Mouse (Mus musculus) liver, postnatal 0 days (tissue): Measurements from ENCODE around the gene Igfbp5. TPM values are rescaled to one million over a fixed set of nuclear protein-coding genes. Genes with fewer than 3 reads are reported as not detected.

Experiments used
- ATAC-seq: fragments of 200-750 bp; cut with Nextera tagmentation; 2 replicates; pipeline ENCODE4 v1.8.0; 2017; ENCODE audit warnings: mild to moderate bottlenecking, moderate library complexity
- DNase-seq: peaks from one replicate; pipeline ENCODE4 v3.0.0-alpha.2; 2016
- H3K27ac ChIP-seq: fragments of 300-500 bp; sonication (generic); 2 replicates; pipeline ENCODE4 v1.5.1; 2014; ENCODE audit warnings: antibody characterized with exemption, moderate library complexity, mild to moderate bottlenecking, low read depth
- H3K27me3 ChIP-seq: fragments of 300-500 bp; sonication (generic); 2 replicates; pipeline ENCODE4 v1.6.1; 2014; ENCODE audit warnings: low read length, control low read depth, mixed read lengths; ENCODE audit not compliant: insufficient read depth
- H3K36me3 ChIP-seq: fragments of 300-500 bp; sonication (generic); replicated peaks from 2 replicates; pipeline ENCODE4 v1.6.1; 2014; ENCODE audit warnings: mild to moderate bottlenecking, control low read depth, low read length, moderate library complexity, mixed read lengths; ENCODE audit not compliant: insufficient read depth
- H3K4me1 ChIP-seq: fragments of 300-500 bp; sonication (generic); 2 replicates; pipeline ENCODE4 v1.6.1; 2014; ENCODE audit warnings: antibody characterized with exemption, mild to moderate bottlenecking, control low read depth; ENCODE audit not compliant: insufficient read depth
- H3K4me2 ChIP-seq: fragments of 300-500 bp; sonication (generic); 2 replicates; pipeline ENCODE4 v1.6.1; 2014; ENCODE audit warnings: low read depth, mild to moderate bottlenecking, low read length, moderate library complexity, mixed read lengths
- H3K4me3 ChIP-seq: fragments of 300-500 bp; sonication (generic); 2 replicates; pipeline ENCODE4 v1.5.1; 2014; ENCODE audit warnings: low read depth, low read length
- H3K9ac ChIP-seq: fragments of 300-500 bp; sonication (generic); replicated peaks from 2 replicates; pipeline ENCODE4 v1.6.1; 2014; ENCODE audit warnings: mild to moderate bottlenecking, moderate library complexity
- H3K9me3 ChIP-seq: fragments of 300-500 bp; sonication (generic); 2 replicates; pipeline ENCODE4 v1.6.1; 2016; ENCODE audit warnings: mild to moderate bottlenecking, control low read depth, low read length, mixed read lengths
- CTCF ChIP-seq: sonication (generic); IDR thresholded peaks from 2 replicates; pipeline ENCODE4 v1.5.1; 2016; ENCODE audit warnings: antibody characterized with exemption, low read depth
- EP300 ChIP-seq: IDR thresholded peaks from 2 replicates; pipeline ENCODE4 v1.6.1; 2016; ENCODE audit warnings: antibody characterized with exemption, low read depth, mild to moderate bottlenecking
- WGBS: fragments of 180-500 bp; shearing (Covaris S2); extraction: QIAGEN DNeasy Blood & Tissue Kit; methylation state at CpG from one replicate; pipeline ENCODE4 v1.1.7; 2014; ENCODE audit not compliant: insufficient replicate concordance; 5-methylcytosine and 5-hydroxymethylcytosine counted together
- polyA plus RNA-seq: library from polyadenylated mRNA; unstranded; fragments of >200 nt; fragmentation: Nextera tagmentation; extraction: Ambion mirVana; gene quantifications from 2 replicates; pipeline ENCODE4 v1.2.1, GENCODE M21; 2015

Gene Igfbp5
- polyA plus RNA-seq, 1 experiment from 2014 or later, result 2.4 TPM

GRCm38 (mm10) chr1:72858286-72858685, 16.4 kb downstream of the Igfbp5 start:
- ATAC-seq (no peak), DNase-seq (no peak)
- WGBS, result 79% methylated on average over 9 of the region's 9 CpGs
- Histone ChIP-seq H3K9ac (no peak overlapping the region), H3K4me2 (no peak overlapping the region), H3K4me3 (no peak overlapping the region), H3K27ac (no peak overlapping the region), H3K4me1 (no peaks in the 10 kb centered on the region), H3K36me3 (no peaks in the 10 kb centered on the region), H3K9me3 (no peaks in the 10 kb centered on the region), H3K27me3 (no peaks in the 10 kb centered on the region)
- no peak for TF ChIP-seq EP300
- no peak for TF ChIP-seq CTCF

DNA sequence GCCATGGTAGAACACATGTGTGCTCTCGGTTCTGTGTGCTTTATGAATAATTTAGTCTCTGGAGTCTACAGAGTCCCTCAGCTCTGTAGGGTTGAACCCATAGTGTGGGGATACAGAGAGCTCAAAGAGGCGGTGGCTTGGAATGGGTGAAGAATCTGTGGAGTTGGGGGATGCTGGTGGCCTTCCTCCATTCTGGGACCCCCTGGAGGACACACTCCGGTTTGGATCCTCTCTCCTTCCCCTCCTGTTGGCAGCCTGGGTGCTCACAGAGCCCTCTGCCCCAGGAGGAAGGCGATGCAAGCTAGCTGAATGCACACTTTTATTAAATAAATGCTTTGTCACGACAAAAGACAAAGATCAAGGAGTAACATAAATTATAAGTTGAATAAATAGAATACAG, 17.1 kb downstream of the Igfbp5 start:
- no peak for TF ChIP-seq CTCF
- no peak for TF ChIP-seq EP300
- Histone ChIP-seq H3K4me2 (no peak overlapping the region), H3K27ac (no peak overlapping the region), H3K36me3 (no peaks in the 10 kb centered on the region), H3K9me3 (no peaks in the 10 kb centered on the region), H3K4me1 (no peaks in the 10 kb centered on the region), H3K27me3 (no peaks in the 10 kb centered on the region), H3K9ac (no peak overlapping the region), H3K4me3 (no peak overlapping the region)
- 76% methylated on average over 5 of the region's 5 CpGs for WGBS
- DNase-seq (no peak), ATAC-seq (no peak)

GRCm38 (mm10) chr1:72857142-72857541, 17.5 kb downstream of the Igfbp5 start:
- Histone ChIP-seq H3K4me1 (no peaks in the 10 kb centered on the region), H3K9me3 (no peaks in the 10 kb centered on the region), H3K9ac (no peak overlapping the region), H3K4me3 (no peak overlapping the region), H3K27me3 (no peaks in the 10 kb centered on the region), H3K4me2 (no peak overlapping the region), H3K27ac (no peak overlapping the region), H3K36me3 (peaks cover 1% of the 10 kb centered on the region; the same call in 1 of the 2 replicates)
- TF ChIP-seq CTCF (no peak), EP300 (no peak)
- 69% methylated on average over 7 of the region's 7 CpGs for WGBS
- ATAC-seq (no peak), DNase-seq (no peak)

- no peaks in the 10 kb centered on the region for H3K27me3 ChIP-seq
- no peak for DNase-seq
- no peak overlapping the region for H3K27ac ChIP-seq
- H3K4me2 ChIP-seq, result no peak overlapping the region
- no peak overlapping the region for H3K9ac ChIP-seq
- no peaks in the 10 kb centered on the region for H3K4me1 ChIP-seq
- TF ChIP-seq CTCF (no peak), EP300 (no peak)
- no peaks in the 10 kb centered on the region for H3K9me3 ChIP-seq
- H3K4me3 ChIP-seq, result no peak overlapping the region
- no peak for ATAC-seq
- peaks cover 8% of the 10 kb centered on the region for H3K36me3 ChIP-seq
- WGBS, result 81% methylated on average over 19 of the region's 19 CpGs
Observed at GRCm38 (mm10) chr1:72856209-72856909, 18.3 kb downstream of the Igfbp5 start.

DNA sequence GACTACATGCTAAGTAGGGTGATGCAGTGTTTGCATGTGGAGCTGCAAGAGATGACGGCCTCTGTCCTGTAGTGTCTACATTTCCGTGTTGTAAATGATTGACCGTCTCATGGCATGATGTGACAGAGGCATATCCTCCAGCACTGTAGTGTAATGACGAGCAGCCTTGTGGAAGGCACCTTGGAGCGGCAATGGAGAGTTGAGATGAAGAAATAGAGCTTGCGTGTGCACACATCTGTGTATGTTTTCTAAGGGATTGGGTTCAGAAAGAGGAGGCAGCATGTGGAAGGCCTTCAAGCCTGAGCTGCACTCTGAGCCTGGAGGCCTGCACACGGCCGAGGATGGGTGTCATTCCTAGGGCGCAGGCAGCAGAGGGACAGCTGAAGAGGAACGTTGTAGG, 19.0 kb downstream of the Igfbp5 start:
- Histone ChIP-seq H3K27ac (no peak overlapping the region), H3K4me1 (no peaks in the 10 kb centered on the region), H3K36me3 (peaks cover 14% of the 10 kb centered on the region), H3K9me3 (no peaks in the 10 kb centered on the region), H3K4me3 (no peak overlapping the region), H3K4me2 (no peak overlapping the region), H3K27me3 (no peaks in the 10 kb centered on the region), H3K9ac (no peak overlapping the region)
- DNase-seq (no peak), ATAC-seq (no peak)
- TF ChIP-seq CTCF (no peak), EP300 (no peak)
- WGBS, result 79% methylated on average over 10 of the region's 10 CpGs

DNA sequence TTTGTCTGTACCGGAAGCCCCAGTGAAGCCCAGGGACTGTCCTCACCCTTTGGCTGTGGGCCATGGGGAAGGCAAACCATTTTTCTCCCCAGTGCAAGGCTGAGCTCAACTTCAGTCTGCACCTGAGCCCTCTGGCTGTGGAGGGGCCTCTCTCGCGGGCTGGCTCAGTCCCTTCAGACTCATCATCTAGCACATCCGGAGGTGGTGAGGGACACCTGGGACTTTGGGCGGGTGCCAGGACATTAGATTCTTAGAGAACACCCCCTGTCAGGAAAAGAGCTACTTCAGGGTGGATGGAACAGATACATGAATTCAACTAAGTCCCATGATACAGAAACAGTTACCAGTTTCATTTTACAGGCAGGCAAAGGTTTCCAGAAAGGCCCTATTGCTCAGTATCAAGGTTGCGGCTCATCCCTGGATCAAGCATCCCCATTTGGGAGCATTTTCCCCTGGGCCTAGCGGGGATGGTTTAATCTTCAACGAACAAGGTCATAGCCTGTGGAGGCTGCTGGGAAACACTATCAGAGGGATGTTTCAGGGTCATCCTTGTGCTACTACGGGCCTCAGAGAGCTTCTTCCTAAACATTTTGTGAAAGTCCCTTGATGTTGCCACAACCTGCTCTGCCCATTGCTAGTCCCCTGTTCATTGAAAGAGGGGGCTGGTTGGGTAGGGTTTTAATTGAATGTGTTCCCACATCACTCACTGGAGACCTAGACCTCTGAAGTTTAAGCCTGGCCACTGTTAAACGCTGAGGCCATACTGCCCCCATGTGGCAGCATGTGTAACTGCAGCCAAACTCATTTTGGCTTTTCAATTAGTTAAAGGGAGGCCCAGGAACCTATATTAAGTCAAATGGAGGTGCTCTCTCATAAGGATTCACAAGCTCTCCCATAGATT, 20.1 kb downstream of the Igfbp5 start:
- ATAC-seq (peak; percentile 72), DNase-seq (peak; percentile 53)
- Histone ChIP-seq H3K9ac (no peak overlapping the region), H3K27me3 (no peaks in the 10 kb centered on the region), H3K9me3 (no peaks in the 10 kb centered on the region), H3K27ac (peak overlapping the region; percentile 34; the same call in 1 of the 2 replicates), H3K4me1 (no peaks in the 10 kb centered on the region), H3K4me2 (no peak overlapping the region), H3K4me3 (no peak overlapping the region), H3K36me3 (peaks cover 22% of the 10 kb centered on the region)
- TF ChIP-seq EP300, result no peak
- peak; percentile 95 for TF ChIP-seq CTCF
- WGBS, result 50% methylated on average over 10 of the region's 10 CpGs
